Mouse (Mus musculus): Measurements from ENCODE around the gene Bbs9. TPM values are rescaled to one million over a fixed set of nuclear protein-coding genes. Genes with fewer than 3 reads are reported as not detected.

The Bbs9 gene
- total RNA-seq, 1 experiment from 2014 or later = 41.6 TPM

DNA sequence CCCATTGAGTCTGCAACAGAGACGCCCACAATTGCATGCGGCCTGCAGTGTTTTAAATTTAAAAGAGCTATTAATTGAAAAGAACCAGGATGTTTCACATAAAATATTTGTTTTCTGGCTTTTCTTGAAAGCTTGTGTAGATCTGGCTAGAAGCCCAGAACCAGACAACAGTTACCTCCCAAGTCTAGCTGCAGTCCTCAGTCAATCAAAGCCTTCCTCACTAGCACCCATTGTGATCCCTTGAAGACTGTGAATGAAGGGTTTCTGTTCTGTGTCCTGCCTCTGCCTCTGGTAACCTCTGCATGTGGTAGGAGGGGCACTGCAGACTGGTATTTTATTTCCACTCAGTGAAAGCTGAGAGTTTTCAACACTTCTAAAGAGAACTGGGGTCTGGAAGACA lies 27.5 kb downstream of the Bbs9 start:
- ATAC-seq (replicated peaks in 1 of 2; ENCODE audit: insufficient read depth in 1 of 2, low FRiP score in 2 of 2, low TSS enrichment in 1 of 2, low read depth in 1 of 2, poor library complexity in 2 of 2, severe bottlenecking in 2 of 2) = no peak

DNA sequence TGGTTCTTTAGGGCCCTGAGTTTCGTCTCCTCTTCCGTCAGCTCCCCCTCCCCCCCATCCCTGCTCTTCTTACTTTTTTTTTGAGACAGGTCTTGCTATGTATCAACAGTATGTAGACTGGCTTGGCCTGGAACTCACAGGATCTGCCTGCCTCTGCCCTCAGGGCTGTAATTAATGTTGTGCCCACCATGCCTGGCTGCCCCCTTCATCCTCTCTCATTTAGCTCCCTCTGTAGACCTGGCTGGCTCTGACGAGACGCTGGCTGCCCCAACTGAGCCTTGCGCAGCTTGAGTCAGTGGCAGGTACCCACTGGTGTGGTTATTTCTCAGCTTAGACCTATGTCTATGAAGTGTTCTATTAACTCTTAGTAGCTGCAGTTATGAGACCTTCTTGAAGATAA lies 28.1 kb downstream of the Bbs9 start:
- no peak for ATAC-seq (replicated peaks in 1 of 2; ENCODE audit: insufficient read depth in 1 of 2, low FRiP score in 2 of 2, low TSS enrichment in 1 of 2, low read depth in 1 of 2, poor library complexity in 2 of 2, severe bottlenecking in 2 of 2)

GRCm38 (mm10) chr9:22505574-22505973 lies 30.1 kb downstream of the Bbs9 start:
- ATAC-seq (replicated peaks in 1 of 2; ENCODE audit: insufficient read depth in 1 of 2, low FRiP score in 2 of 2, low TSS enrichment in 1 of 2, low read depth in 1 of 2, poor library complexity in 2 of 2, severe bottlenecking in 2 of 2) = no peak

DNA sequence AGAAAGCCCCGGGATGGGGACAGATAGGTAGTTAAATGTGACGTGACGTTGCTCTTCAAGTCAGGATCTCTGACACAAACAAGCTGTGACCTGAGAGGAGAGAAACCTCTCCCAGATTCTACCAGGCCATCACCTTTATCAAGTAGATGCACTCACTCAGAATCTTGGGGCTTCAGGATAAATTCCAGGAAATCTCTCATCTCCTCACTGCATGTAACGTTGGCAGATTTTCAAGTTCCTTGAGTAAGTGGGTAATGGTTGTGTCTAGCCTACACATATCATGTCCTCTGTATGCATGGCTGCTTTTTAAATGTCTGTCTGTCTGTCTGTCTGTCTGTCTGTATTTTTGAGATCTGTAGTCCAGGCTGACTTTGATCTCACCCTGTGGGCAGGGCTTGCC lies 39.6 kb downstream of the Bbs9 start:
- ATAC-seq (replicated peaks in 1 of 2; ENCODE audit: insufficient read depth in 1 of 2, low FRiP score in 2 of 2, low TSS enrichment in 1 of 2, low read depth in 1 of 2, poor library complexity in 2 of 2, severe bottlenecking in 2 of 2) = no peak

GRCm38 (mm10) chr9:22518394-22519041 lies 43.0 kb downstream of the Bbs9 start:
- ATAC-seq (replicated peaks in 1 of 2; ENCODE audit: insufficient read depth in 1 of 2, low FRiP score in 2 of 2, low TSS enrichment in 1 of 2, low read depth in 1 of 2, poor library complexity in 2 of 2, severe bottlenecking in 2 of 2) = peak; percentile 71 to 78; a peak in 2 of 4 replicates

- no peak for ATAC-seq (replicated peaks in 1 of 2; ENCODE audit: insufficient read depth in 1 of 2, low FRiP score in 2 of 2, low TSS enrichment in 1 of 2, low read depth in 1 of 2, poor library complexity in 2 of 2, severe bottlenecking in 2 of 2)
These were observed 47.9 kb downstream of the Bbs9 start for GRCm38 (mm10) chr9:22523460-22523859.

DNA sequence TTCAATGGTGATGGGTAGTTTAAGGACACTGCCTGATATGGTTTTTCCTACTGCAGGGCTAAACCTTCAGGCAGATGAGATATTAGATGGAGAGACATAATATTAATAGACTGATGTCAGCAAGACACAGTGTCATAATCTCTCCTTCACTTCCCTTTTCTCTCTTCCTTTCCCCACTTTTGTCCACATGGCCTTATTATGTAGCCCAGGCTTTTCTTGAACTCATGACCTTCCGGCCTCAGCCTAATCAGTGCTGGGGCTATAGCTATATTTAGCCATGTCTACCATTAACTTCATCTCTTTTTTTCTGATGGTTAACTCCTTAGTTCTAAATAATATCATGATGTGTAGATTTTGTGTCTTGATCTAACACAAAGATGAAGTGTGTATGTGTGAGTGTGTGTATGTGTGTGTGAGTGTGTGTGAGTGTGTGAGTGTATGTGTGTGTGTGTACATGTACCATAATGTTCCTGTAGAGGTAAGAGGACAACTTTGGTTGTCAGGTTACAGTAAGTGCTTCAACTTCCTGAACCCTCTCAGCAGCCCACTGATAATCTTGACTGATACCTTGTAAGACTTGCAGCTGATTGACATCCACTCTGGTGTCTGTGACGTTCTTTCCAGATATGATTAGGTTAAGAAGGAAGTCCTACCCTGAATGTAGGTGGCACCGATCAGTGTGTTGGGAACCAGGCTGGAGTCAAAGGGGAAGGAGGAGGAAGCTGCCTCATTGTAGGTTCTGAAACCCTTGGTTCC lies 55.4 kb downstream of the Bbs9 start:
- ATAC-seq (replicated peaks in 1 of 2; ENCODE audit: insufficient read depth in 1 of 2, low FRiP score in 2 of 2, low TSS enrichment in 1 of 2, low read depth in 1 of 2, poor library complexity in 2 of 2, severe bottlenecking in 2 of 2) = no peak

DNA sequence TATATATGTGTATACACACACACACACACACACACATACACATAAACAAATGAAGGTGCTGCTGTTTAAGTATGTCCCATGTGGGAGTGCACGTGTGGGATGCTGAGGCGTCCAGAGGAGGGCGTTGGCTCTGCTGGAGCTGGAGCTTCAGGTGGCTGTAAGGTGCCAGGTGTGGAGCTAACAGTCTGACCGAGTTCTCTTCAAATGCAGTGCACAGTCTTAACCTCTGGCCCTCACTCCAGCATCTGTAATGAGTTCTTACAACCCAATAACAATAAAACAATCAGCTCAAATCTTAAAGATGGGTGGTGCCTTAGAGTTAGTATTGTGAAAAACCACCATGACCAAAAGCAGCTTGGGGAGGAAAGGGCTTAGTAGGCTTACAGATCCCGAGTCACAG lies 56.6 kb downstream of the Bbs9 start:
- no peak for ATAC-seq (replicated peaks in 1 of 2; ENCODE audit: insufficient read depth in 1 of 2, low FRiP score in 2 of 2, low TSS enrichment in 1 of 2, low read depth in 1 of 2, poor library complexity in 2 of 2, severe bottlenecking in 2 of 2)

DNA sequence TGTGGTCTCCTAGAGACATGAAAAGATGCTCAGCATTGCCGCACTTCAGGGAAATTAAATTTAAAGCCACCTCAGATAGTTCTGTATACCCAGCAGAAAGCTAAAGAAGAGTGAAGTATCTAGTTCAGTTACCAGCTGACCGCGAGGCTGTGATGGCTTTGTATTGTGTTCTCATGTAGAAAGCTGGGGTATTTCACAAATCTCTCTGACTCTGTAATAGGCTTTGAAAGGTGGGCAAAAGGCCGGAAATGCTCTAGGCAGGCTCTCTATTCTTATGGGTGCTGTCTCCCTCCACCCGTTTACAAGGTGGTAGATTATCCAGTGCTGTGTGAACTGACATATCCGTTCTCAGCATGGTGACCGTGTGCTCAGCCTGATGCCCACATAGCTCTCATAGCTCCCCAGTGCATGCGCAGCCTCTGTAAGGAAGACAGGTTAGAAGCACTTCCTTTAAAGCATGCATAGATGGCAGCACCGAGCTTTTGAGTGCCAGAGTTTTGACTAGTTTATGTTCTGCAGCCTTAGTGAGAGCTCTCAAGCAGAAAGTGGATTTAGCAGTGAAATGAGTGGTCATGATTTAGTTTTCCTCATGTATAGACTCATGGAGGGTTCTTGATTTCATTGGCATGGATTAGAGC lies 57.4 kb downstream of the Bbs9 start:
- ATAC-seq (replicated peaks in 1 of 2; ENCODE audit: insufficient read depth in 1 of 2, low FRiP score in 2 of 2, low TSS enrichment in 1 of 2, low read depth in 1 of 2, poor library complexity in 2 of 2, severe bottlenecking in 2 of 2) = peak; percentile 88 to 89

DNA sequence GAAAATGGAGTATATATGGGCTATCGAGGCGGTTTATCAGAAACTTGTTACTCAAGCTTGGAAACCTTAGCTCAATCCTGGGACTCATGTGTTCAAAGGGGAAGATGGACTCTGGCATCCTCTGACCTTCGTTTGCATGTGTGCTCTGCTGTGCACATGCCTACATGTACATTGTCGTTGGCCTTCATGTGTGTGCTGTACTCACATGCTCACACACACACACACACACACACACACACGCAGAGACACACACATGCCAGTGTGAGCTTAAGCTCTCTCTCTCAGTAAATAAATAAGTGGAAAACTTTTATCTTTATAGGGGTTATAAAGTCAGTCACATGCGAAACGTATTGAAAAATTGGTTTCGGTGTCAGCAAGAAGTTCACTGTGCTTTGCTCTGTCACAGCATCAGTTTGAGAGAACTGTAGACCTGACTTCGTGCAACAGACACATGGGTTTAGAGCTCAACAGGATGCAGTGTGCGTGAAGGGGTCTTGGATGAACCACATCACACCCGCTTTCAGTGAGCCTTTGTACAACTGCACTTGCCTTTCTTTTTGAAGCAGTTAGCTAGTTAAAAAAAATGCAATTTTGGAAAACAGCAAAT lies 62.4 kb downstream of the Bbs9 start:
- ATAC-seq (replicated peaks in 1 of 2; ENCODE audit: insufficient read depth in 1 of 2, low FRiP score in 2 of 2, low TSS enrichment in 1 of 2, low read depth in 1 of 2, poor library complexity in 2 of 2, severe bottlenecking in 2 of 2) = no peak

GRCm38 (mm10) chr9:22539546-22539945 lies 64.0 kb downstream of the Bbs9 start:
- ATAC-seq (replicated peaks in 1 of 2; ENCODE audit: insufficient read depth in 1 of 2, low FRiP score in 2 of 2, low TSS enrichment in 1 of 2, low read depth in 1 of 2, poor library complexity in 2 of 2, severe bottlenecking in 2 of 2) = no peak

DNA sequence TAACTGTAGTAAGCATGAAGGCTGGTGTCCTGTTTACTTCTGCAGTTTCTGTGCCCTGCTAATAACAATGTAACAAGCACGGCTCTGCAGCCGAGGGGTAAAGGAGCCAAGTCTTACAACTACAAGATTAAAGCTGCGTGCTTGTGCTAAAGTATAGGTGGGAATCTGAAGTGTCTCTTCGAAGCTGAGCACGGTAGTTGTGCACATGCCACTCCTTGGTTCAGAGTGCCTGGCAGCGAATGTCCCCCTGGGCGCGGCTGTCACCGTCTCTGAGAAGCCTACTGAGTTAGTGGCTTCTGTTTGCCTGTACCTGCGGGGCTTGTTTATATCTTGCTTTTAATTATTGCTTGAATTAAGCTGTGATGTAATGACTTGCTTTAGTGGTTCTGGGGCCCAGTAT lies 65.6 kb downstream of the Bbs9 start:
- no peak for ATAC-seq (replicated peaks in 1 of 2; ENCODE audit: insufficient read depth in 1 of 2, low FRiP score in 2 of 2, low TSS enrichment in 1 of 2, low read depth in 1 of 2, poor library complexity in 2 of 2, severe bottlenecking in 2 of 2)

DNA sequence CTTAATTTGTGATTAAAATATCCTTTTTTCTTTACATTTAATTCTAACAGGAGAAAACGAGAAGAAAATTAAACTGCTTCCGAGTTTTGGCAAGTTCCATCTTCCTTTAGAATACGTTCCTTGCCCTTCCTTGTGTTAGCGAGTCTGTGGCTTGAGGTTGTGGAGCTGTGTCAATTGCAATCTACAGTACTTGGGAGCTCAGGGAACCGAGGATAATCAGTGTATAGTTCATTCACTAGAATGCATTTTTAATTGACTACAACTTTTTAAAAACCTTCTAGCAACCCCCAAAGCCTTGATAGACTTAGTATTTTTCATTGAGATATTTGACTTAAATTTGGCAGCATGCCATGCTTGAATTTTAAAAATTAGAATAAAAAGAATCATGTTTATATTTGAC lies 68.0 kb downstream of the Bbs9 start:
- ATAC-seq (replicated peaks in 1 of 2; ENCODE audit: insufficient read depth in 1 of 2, low FRiP score in 2 of 2, low TSS enrichment in 1 of 2, low read depth in 1 of 2, poor library complexity in 2 of 2, severe bottlenecking in 2 of 2) = no peak

DNA sequence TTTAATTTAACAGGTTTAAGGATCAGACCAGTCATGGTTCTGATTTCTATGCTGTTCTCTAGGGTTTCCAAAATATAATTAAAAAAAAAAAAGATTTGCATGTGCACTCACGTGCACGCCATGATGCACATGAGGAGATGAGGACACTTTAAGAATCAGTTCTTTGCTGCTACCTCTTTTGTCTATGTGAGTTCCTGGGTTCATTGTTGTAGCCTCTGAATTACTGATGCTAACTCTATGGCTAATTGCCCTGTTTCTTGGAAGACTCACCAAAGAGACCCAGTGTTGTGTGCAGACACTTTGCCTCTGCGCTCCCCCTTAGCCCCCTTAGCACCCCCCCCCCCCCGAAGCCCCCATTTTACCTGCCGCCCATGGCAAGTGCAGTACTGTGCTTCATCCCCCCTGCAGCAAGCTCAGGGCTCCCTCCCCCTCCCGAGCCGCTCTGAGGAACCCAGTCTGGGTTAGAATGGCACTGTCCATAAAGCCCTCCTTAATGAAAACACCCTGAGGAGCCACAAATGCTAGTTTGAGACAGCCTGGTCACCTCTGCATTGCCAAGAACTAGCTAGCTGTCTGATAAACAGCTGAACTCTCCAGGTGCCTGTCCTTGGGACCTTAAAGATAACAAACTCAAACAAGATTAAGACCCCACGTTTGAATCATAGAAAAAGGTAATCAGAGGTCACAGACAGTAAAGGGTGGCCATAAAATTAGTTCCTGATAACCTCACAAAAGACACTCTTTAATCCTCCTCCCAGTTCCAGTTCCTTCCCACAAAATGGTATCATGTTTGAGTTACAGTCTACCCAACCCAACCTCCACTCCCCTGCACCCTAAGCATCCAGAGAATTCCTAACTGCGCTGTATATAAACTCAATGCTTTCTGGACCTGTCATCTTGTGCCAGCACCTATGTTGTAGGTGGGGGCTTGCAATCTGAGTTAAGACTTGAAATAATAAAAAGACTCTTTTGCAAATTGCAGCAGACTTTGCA lies 69.1 kb downstream of the Bbs9 start:
- ATAC-seq (replicated peaks in 1 of 2; ENCODE audit: insufficient read depth in 1 of 2, low FRiP score in 2 of 2, low TSS enrichment in 1 of 2, low read depth in 1 of 2, poor library complexity in 2 of 2, severe bottlenecking in 2 of 2) = no peak

DNA sequence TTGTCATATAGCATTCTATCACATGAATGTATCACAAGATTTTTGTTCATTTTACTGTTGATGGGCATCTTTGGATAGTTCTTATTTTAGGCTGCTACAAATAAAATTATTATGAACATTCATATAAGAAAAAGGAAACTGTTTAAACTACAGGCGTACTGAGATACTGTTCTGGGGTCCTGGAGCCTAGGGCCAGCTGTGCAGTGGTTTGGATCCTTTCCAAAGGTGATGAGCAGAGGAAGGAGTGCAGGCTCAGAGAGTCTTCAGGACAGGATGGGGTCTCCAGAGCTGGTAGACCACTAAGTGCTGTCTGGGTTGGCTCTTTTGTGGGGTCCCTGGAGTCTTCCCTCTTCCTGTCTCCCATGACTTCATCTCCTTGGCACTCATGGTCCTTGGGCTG lies 75.8 kb downstream of the Bbs9 start:
- peak; percentile 74 to 75 for ATAC-seq (replicated peaks in 1 of 2; ENCODE audit: insufficient read depth in 1 of 2, low FRiP score in 2 of 2, low TSS enrichment in 1 of 2, low read depth in 1 of 2, poor library complexity in 2 of 2, severe bottlenecking in 2 of 2)

DNA sequence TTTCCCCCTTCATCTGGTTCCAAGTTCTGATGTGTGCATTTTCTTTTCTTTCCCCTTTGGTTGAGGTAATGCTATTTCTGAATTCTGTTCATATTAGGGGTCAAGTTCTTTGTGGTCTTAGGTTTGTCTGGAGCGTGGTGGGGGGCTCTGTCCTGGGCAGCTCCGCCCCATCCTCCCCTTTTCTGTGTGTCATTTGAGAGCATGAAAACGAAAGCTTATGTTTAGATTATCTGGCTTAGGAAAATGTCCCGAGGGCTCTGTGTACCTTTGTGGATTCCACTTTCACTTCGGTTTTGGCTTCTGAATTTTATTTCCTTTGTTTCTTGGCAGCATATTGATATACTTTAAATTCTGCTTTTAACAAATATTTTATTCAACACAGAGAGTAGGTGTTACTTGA lies 80.6 kb downstream of the Bbs9 start:
- no peak for ATAC-seq (replicated peaks in 1 of 2; ENCODE audit: insufficient read depth in 1 of 2, low FRiP score in 2 of 2, low TSS enrichment in 1 of 2, low read depth in 1 of 2, poor library complexity in 2 of 2, severe bottlenecking in 2 of 2)

DNA sequence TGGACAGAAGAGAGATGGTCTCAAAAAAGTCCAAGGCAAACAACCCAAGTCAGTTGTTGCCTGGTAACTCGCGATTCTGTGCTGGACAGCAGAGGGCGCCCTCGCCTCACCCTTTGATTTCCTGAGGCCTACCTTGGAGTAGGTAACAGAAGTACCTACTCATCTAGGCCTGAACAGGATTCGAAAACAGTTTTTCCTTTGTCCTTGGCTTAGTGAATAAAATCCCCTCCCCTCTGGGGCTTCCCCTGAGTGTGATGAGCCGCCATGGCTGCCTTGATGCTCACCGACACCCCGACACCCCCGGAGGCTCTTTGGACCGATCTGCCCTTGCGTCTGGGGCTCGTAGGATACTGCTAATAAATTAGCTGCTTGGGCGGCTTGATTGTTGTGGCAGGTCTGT lies 82.0 kb downstream of the Bbs9 start:
- peak; percentile 59 to 68; a peak in 2 of 4 replicates for ATAC-seq (replicated peaks in 1 of 2; ENCODE audit: insufficient read depth in 1 of 2, low FRiP score in 2 of 2, low TSS enrichment in 1 of 2, low read depth in 1 of 2, poor library complexity in 2 of 2, severe bottlenecking in 2 of 2)

All from hematopoietic stem cell, adult 5-6 weeks (primary cell).